Mouse (Mus musculus) embryo, embryonic 10 days (tissue): Measurements from ENCODE around the gene Tnrc6b.

ENCODE experiments used
- DNase-seq: peaks from one replicate; pipeline ENCODE4 v3.0.0-alpha.2; 2015; ENCODE audit warnings: low spot score

Gene Tnrc6b

DNA sequence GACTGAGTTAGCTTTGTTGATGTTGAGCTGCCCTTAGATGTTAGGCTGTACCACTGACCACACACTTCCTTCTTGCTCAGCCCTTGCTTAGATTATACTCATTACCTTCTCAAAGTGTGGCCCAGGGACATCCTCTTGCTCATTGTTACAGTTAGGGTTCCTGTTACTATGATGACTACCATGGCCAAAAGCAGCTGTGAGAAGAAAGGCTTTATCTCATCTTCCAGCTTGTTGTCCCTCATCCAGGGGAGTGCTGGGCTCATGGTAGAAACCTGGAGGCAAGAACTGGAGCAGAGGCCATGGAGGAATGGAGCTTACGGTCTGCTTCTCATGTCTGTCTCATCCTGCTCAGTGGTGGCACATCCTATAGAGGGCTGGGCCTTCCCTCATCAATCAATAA is 28.9 kb downstream of the Tnrc6b start:
- no peak for DNase-seq

DNA sequence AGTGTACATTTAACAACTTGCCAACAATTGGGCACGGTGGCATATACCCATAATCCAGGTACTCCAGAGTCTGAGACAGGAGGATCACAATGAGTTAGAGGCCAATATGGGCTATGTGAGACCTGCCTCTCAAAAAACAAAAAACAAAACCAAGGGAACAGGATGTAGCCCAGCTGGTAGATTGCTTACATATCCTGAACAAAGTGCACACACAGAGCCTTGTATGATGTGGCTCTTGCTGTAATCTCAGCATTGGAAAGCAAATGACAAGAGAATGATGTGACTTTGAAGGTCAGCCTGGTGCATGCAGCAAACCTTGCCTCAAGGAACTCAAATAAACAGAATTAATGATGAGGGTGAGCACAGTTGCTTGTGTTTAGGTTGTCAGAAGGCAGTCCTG is 30.7 kb downstream of the Tnrc6b start:
- no peak for DNase-seq

DNA sequence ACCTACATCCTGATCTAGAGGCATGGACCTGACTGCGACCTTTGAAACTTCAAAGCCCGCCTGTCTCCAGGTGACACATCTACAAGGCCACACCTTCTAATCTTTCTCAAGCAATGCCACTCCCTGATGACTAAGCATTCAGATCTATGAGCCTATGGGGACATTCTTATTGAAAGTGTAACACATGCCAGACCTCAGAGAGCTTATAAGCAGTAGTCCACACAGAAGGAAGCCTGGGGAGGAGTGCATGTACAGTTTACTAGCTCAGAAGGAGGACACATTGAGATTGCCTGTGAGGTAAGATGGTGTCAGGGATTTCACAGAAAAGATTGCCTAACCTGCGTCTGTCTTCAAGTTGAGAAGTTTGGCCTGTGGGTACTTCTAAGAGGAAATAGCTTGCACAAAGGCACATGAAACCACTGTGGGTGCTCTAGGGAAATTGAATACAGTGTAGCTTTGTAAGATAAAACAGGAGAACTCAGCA is 31.9 kb downstream of the Tnrc6b start:
- DNase-seq, result no peak

DNA sequence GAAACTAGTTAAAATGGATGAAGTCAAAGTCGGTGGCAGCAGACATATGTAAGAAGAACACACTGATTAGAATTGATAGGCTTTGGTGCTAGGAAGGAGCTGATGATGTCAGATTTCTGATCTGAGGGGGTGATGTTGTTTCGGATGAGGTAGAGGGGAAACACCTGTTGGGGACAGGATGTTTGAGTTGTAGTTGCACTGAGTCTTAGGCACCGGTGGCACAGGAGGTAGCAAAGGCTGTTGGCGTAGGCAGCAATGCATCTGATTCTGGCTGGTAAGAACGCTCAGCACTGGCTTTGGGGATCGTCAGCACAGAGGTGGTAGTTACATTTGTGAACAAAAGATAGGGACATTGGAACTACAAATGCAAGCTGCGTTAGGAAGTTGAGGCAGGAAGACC is 32.5 kb downstream of the Tnrc6b start:
- no peak for DNase-seq

DNA sequence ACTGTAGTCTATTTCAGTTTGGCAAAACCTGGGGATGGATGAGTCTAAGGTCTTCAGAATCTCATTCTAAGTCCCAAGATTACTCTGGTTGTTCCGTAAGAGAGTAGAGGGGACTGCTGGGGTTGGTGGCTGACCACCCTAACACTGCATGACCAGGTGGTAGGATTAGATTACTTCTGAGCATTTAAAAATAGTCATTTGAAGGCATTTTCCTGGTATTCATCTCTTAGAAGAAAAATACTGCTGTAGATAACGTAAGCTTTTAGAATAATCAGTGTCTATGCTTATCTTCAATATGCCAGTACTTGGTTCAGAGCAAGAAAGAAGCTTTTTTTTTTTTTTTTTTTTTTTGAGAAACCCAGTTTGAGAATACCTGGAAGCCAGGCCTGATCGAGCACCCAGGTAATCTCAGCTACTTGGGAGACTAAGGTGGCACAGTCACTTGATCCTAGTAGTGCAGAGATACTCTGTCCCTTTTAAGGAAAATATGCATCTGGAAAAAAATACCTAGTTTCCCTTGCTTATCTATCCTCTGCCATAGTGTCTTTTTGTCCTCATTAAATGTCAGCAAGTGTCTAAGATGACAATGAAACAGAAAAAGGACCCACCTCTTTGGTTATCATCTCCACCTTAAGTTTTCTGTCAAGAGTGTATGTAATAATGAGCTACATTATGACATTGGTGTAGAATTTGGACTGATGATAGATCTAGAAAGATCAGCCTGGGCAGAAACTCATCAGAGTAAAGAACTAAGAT is 33.7 kb downstream of the Tnrc6b start:
- no peak for DNase-seq

DNA sequence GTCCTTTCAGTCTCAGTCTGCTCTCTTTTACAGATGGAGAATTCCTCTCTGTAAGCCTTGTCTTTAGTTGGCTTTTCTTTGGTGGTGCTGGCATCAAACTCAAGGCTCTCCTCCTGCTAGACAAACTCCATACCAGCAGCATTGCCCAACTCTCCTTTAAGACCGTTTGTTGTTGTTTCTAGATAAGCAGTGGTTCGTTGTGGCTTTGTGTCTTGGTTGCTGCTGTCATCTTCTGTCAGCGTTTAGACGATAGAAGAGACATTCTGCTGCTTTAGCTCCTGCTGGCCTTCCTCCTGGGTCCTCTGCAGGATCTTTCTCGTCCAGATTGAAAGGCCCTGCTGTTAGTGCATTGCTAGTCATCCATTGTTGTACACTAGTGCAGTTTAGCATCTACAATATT is 37.9 kb downstream of the Tnrc6b start:
- no peak for DNase-seq

DNA sequence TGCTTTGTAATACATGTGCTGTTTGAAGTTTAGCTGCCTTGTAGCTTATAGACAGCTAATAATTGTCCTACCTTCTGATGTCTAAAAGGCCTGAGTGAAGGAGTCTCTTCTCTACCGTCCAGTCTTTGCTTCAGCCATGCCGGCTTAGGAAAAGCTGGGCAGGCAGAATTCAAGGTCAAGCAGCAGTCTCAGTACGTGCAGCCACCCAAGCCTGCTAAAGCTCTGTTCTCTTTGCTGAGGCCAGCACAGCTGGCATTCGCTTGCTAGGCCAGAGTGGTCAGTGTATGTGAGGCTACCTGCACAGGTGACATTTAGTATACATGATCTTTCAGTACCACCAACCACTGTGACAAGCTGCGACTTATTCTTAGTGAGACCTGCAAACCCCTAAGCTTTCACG is 42.2 kb downstream of the Tnrc6b start:
- DNase-seq, result no peak

DNA sequence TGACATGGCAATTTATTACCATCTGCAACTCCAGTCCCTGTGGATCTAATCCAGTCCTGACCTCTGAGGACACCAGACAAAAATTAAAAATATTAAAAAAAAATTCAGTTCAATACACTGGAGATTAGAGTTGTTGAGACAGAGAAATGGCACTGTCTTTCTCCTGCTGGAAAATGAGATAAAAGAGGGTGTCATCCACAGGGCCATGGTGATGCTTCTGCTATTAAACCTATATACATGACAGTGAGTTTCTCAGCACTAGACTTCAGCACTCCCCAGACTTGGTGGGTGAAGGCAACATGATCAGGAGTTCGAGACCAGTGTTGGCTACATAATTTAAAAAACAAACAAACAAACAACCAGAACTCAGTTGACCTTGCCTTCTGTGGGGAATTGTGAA is 43.0 kb downstream of the Tnrc6b start:
- no peak for DNase-seq

DNA sequence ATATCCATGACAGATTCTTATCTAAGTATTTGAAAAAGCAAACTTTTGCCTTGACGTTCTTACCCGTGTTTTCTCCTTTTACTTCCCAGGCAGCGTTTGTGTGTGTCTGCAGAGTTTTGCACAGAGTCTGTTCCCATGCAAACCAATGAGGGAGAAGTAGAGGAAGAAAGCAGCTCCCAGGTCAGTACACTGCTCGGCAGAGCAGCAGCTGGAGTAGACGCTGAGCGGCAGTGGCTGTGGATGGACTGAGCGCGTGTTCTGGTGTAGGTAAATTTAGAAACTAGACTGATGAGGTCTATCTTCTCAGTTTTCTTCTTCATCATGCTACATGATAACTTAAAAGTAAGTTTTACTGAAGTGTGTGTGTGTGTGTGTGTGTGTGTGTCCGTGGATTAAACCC is 48.3 kb downstream of the Tnrc6b start:
- no peak for DNase-seq

DNA sequence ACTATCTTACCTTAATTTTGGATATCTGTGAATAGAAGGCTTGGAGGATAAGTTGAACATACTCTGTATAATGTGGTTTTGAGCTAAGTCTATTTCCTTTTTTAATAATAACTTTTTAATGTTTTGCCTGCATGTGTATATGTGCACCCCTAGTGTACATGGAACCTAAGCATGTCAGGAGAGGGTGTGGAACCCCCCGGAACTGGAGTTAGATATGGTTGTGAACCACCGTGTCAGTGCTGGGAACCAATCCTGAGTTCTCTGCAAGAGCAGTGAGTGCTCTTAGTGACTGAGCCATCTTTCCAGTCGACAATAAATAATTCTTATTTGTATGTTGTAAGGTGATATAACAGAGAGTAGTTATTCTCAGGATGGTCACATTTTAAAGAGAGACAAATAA is 49.4 kb downstream of the Tnrc6b start:
- DNase-seq, result no peak

DNA sequence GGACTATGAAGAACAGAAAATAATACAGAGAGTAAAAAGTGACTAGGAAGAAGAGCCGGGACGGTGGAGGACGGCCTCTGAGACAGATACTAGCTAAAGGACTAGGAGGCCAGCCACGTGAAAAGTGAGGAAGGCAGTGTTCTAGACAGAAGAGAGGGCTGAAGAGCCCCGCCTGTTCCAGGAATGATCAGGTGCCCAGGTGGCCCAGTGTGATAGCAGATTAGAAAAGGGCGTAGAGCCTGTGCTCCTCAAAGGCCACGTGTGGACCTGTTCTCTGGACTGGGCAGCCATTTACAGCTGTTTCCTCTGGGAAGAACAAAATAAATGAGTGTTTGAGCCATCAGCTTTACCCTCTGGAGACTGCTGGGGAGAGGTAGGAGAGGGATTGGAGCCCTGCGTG is 49.8 kb downstream of the Tnrc6b start:
- DNase-seq, result peak; percentile 8

DNA sequence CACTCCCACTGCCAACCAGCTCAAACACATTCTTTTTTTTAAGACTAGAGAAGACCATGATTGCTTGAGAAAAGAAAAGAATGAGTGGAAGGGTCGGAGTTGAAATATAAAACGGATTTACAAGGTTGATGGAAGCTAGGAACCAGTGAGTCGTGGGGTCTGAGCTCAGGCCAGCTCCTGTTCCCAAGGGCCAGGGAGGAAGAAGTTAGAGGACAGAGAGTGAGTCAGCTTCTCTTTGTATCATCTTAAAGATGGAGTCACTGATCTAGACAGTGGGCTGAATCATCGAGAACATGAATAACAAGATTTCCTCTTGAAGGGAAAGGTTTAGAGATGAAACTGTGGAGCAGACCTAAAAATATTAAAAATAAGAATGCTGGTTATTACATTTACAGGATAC is 51.5 kb downstream of the Tnrc6b start:
- no peak for DNase-seq

DNA sequence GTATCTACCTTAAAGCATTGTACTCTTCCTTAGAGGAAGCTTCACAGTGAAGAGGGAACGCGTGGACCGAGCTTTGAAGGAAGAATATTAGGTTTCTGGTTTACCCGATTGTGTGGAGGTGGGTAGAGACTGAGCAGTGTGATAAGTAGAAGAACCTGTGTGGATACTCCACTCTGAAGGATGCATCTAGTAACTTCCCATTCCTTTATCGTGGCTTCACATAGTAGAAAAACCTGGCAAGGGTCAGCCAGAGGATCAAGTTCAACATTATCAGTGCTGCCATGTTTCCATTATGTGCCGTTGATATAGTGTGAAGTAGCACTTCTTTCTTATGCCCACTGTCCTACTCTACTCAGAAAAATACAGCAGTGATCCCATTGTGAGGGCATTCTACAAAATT is 53.6 kb downstream of the Tnrc6b start:
- DNase-seq, result no peak

DNA sequence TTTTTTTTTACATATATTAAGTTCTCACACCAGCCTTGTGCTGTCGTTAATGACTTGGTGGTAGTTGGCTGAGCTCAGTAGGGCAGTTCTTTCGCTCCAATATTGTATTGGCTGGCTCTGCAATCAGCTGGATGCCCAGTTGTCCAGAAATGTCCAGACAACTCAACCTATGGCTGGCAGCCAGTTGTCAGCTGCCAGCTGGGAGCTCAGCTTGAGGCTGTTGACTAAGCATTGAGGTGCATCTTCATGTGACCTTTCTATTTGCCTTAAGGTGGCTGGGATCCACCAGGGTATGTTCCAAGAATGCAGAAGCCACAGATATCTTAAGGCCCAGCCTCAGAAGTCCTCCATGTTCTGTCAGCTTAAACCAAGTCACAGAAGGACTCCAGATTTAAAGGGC is 54.3 kb downstream of the Tnrc6b start:
- no peak for DNase-seq

DNA sequence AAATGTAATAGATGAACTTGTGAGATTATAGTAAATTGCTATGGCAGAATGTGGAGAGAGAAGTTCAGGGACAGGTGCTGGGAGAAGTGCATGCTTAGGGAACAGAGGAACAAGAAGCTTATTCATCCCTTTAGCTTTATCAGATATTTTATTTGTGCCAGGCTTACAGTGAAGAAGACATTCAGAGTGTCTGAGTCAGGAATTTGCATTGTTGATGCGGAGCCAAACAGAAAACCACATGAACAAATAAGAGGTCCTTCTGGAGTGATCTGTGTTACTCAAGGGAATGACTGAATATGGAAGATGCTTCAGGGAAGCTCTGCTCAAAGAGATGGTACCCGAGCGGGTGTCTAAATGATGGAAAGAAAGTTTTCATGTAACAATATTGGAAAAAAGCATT is 57.1 kb downstream of the Tnrc6b start:
- no peak for DNase-seq

DNA sequence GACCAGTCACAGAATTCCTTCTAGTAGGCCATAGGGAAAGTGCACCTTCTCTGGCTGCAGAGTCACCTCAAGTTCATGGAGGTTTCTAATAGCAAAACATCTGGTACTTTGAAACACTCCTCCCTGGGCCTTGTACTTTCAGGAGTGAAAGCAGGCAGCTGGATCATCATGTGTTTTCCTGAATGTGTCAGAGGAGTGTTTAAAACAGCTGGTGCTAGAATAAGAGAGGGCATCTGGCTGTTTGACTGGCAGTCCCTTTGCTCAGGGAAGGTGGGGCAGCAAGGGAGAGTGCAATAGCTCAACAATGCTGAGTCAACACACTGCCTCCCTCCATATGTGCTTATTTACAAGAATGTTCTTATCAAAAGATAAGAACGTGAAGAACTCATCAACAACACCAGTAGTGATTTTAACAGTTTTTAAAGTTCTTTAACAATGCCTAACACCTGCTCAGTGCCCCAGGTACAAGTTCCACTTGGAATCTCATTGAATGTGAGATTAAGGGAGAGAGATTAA is 60.9 kb downstream of the Tnrc6b start:
- no peak for DNase-seq

DNA sequence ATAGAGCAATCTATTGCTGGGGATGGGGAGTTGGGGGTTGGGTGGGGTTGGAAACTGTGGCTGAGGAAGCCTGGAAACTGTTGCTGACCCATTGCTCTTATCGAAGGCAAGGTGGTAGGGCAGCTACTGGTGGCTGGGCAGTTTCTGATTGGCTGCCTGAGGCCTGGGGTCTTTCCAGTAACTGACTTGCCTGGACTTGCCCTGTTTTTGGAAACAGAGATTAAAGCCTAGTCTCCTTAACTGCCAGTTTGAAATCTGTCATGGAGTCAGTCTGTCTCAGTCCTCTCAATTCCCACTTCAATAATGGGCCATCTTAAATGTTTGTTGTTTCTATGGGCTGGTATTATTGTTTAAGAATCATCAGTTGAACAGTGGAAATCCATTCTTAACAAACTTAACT is 63.6 kb downstream of the Tnrc6b start:
- no peak for DNase-seq

DNA sequence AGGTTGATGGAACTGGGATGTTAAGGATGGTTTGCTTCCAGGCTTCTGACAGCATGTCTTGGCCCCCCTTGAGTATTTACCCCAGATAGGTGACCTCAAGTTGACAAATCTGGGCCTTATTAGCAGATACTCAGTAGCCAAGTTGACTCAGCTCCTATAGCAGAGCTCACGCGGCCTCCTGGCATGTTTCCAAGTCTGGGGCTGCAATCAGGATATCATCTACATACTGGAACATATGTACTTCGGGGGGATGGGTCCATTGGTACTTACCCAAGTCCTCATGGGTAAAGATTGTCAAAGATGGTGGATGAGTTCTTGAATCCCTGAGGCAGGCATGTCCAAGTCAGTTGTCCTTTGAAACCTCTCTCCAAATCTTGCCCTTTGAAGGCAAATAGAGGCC is 67.9 kb downstream of the Tnrc6b start:
- no peak for DNase-seq

DNA sequence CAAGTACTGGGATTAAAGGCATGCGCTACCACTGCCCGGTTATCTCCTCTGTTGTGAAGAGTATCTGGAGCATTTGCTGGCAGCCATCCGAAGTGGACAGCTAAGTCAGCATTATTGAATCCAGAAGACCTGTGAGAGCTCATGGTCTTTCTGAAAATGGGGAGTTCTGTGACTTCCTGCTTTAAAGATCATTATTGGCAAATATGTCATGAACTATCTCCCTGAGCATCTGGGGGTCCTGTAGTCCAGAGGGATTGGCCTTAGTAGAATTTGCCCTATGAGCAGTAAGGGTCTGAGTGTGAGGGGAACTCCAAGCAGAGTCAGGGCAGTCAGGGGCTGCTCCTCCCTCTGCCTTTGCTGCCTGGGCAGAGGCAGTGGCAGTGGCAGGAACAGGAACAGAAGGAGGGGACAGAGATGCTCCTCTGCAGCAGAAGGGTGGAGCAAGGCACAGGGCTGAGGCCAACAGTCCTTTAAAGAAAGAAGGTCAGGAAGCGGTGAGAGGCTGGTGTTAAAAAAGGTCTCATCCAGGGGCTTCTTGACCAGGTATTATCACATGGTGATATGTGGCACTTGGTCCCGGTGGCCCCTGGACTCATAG is 69.1 kb downstream of the Tnrc6b start:
- no peak for DNase-seq

DNA sequence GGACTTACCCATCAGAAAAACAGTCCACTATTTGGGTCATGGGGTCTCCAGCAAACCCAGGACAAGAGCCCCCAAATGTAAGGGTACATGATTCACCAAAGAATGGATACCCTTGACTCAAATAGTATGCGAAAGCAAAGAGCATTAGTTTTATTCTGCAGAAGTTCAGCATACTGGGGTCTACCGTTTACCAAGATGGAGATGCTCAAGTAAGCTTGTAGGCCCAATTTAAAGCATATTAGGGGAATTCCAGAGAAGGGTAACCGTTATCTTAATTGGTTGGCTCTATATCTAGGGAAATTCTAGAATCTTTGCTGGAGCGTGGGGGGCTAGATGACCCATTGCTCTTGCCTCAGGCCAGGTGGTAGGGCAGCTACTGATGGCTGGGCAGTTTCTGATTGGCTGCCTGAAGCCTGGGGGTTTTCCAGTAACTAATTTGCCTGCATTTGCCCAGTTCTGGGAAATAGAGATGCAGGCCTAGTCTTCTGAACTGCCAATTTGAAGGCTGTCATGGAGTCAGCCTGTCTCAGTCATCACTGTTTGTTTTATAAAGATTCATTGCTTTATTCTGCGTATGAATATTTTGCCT is 70.2 kb downstream of the Tnrc6b start:
- DNase-seq, result no peak

DNA sequence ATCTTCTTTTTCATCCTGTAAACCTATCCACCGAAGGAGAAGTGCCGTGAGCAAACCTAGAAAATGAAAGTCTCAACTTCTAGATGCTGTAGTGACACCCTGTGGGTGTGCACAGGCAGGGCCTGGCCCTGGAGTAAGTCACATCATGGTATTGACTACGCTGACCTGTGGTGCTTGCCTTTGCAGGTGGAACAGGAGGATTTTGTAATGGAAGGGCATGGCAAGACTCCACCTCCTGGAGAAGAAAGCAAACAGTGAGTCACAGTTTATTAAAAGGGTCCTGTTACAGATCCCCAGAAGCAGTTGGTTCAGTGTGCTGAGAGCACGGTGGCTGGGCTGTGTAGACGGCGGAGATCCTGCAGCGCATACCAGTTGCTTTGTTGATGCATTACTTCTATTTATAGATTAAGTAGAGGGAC is 73.4 kb downstream of the Tnrc6b start:
- peak; percentile 18 for DNase-seq

DNA sequence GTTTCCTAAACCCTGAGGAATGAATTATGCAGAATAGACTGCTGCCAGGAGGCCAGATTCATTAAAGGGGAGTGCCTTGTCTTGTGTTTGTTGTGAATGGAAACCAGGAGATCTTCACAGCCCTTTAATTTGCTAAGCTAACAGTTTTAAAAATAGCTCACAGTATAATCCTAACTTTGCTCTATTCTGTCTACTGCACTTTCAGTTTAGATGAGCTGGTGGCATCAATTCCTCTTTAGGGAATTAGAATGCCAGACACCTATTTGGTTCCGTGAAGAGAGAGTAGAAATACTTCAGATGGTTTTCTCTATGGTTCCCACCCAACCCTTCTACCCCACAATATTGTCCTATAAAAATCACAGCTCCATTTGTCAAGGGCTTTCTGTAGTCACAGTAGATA is 74.6 kb downstream of the Tnrc6b start:
- DNase-seq, result no peak

DNA sequence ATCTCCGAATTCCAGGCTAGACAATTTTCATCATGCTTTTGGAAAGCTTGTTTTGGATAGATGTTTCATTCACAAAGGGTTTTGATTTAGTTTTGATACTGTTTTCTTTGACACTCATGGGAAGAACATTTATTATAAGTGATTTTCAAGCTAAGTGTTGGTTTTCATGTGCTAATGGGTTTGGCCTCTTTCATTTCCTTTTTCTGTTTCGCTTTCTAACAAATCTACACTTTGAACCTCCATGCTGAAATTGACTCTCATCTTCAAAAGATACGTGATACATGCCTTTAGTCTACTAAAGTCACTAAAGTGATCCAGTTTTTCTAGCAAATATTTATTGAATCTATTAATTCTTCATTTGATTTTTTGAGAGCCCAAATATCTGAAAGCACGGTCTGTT is 76.6 kb downstream of the Tnrc6b start:
- DNase-seq, result no peak
